Mouse (Mus musculus) liver, postnatal 0 days (tissue): ENCODE data around the gene Spock1.

Source experiments
- CTCF ChIP-seq: sonication (generic); IDR thresholded peaks from 2 replicates; pipeline ENCODE4 v1.5.1; 2016; ENCODE audit warnings: antibody characterized with exemption, low read depth
- EP300 ChIP-seq: IDR thresholded peaks from 2 replicates; pipeline ENCODE4 v1.6.1; 2016; ENCODE audit warnings: antibody characterized with exemption, low read depth, mild to moderate bottlenecking

DNA sequence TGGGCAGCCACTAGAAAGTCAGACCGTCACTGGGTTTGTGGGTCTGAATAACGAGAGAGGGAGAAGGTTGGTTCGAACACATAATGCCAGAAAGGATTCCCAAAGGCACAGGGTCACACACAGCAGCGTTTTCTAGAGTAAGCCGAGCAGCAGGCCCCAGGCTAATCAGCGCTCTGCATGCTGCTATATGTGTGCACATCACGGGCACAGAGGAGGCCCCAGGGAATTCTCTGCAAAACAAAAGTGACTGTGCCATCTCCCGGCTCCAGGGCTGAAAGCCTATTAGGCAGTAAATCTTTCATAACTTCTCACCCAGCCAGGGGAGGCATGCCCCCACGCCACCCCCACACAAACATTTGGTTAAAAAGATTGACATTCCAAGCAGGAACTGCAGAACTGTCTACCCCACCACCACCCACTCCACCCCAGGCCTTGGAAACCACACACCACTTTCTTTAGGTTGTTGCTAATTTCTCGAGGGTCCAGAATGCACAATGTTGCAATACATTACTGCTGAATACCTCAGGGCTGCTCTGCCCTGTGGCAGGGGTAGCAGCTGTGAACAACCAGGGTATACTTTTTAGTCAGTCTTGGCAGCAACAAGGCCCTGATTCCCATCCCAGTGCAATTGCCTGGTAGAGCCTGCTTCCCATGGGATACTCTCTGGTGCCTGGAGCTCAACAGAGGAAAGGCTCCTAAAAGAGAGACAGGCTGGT, 319.4 kb downstream of the Spock1 start:
- TF ChIP-seq CTCF (no peak), EP300 (no peak)
